Mouse (Mus musculus): Measurements from ENCODE around the gene Serpind1. TPM values are rescaled to one million over a fixed set of nuclear protein-coding genes. Genes with fewer than 3 reads are reported as not detected.

The Serpind1 gene
- total RNA-seq (2021): under 1 TPM; 0.60 to 0.92 TPM
- long read RNA-seq, experiment 1, partial matches to known transcripts: 1 of 1 reads
- long read RNA-seq, experiment 1, other reads (novel, unspliced or antisense): 0 of 1 reads
- long read RNA-seq, experiment 2, partial matches to known transcripts: 1 of 1 reads
- long read RNA-seq, experiment 2, other reads (novel, unspliced or antisense): 0 of 1 reads

DNA sequence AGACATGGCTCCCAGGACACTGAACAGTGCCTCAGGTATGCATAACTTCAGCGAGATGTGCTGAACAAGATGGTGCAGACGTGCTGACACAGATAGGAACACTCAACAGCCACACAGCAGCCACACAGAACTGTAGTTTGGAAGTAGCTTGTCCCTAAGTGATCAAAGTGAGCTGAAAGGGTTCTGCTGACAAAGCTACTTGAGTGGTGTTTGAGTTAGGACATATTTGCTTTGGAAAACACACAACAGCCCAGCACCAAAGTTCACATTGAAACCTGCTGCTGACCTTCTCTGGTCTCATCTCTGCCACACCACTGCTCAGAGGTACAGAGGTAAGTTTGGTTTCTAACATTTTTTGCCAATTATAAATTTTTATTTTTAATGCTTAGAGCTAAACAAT, at the start of gene Serpind1:
Gene Serpind1, plus strand, starts transcription at position 256 of the 400 bp plus-strand sequence.
- DNase-seq (ENCODE audit: low spot score in 2 of 2): no peak

- no peak for DNase-seq (ENCODE audit: low spot score in 2 of 2)
These were observed 48.0 kb upstream of the Serpind1 start for GRCm38 (mm10) chr16:17283151-17283550.

DNA sequence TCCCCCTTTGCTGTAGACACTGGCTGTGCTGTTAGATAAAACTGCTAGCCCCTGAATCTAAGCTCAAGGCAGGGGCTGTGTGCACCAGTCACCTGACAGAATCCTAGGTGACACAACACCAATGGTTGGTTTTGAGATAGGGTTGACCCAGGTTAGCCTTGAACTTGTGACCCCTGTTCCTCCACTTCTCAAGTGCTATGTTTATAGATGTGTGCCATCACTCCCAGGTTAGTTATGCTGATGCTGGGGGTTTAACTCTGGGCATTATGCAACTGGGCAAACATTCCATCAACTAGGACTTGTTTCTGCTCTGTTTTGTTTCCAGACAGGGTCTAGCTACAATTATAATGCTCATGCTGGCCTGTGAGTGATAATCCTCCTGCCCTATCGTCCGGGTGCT, 44.1 kb upstream of the Serpind1 start:
- DNase-seq (ENCODE audit: low spot score in 2 of 2): no peak

GRCm38 (mm10) chr16:17291016-17291415, 40.2 kb upstream of the Serpind1 start:
- DNase-seq (ENCODE audit: low spot score in 2 of 2): no peak

GRCm38 (mm10) chr16:17292751-17293150, 38.4 kb upstream of the Serpind1 start:
- peak in 1 of 2 experiments; percentile 52 for DNase-seq (ENCODE audit: low spot score in 2 of 2)

- DNase-seq (ENCODE audit: low spot score in 2 of 2): no peak
These were observed 30.4 kb upstream of the Serpind1 start for GRCm38 (mm10) chr16:17300818-17301217.

DNA sequence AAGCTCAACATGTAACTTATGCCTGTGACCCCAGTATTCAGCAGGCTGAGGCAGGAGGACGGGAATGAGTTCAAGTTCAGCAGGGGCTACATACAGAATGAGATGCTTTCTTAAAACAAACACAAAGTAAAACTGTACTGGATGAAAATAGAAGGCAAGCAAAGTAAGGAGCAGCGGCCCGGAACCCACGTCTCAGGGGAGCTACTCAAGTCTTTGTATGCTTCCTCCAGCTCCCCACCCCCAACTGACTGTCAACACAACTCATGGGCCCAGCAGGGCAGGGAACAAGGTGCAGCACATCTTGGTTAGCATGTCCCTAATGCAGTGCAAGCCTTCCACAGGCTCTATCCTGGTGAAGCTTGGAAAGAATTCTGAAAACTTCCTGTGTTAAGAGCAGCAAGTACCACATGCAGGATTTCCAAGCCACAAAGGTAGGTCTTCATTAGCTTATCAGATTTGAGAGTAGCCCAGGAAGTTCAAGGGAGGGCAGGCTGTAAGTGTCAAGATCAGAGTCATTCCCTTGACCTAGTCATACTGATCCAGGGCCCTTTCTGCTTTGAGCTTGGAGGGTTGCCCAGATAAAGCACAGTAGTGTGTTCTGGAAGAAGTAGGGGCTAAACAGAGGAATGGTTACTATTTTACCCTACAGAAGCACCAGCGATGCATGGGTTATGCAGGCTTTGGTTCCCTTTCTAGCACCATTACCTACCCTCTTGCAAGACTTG, 27.5 kb upstream of the Serpind1 start:
- no peak for DNase-seq (ENCODE audit: low spot score in 2 of 2)

DNA sequence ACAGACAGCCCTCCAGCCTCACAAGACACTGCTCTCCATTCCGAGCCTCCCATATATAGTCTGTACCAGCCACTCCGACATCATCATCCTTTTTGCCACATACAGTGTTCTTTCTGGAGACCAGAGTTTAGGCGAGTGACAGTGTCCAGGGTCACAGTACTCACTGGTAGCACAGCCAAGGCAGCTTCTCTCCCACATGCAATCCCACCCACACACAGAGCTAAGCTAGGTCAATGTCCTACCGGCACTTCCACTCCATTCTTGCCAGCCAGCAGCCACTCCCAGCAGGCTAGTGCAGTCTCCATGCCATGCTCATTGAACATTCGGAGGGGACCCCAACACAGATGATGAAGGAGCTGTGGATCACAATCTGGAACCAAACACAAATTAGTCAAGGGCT, 23.7 kb upstream of the Serpind1 start:
- DNase-seq (ENCODE audit: low spot score in 2 of 2): no peak

DNA sequence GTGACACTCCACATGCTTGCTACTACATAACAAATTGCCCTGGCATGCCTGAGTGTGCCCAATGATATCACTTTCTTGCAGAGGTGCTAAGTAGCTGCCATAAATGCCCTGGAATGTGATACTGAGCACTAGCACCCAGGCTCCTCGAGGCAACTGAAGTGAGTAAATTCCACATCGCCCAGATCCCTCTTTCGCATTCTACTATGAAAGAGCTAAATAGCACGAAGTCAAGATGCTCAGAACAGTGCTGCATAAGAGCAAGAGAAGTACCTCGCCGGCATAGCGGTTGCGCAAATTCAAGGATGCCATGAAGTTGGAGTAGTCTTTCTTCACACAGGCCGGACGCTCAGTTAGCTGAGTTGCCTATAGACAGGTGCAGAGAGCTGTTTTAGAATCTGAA, 22.1 kb upstream of the Serpind1 start:
- DNase-seq (ENCODE audit: low spot score in 2 of 2): no peak

- no peak for DNase-seq (ENCODE audit: low spot score in 2 of 2)
These were observed 18.6 kb upstream of the Serpind1 start for GRCm38 (mm10) chr16:17312531-17312930.

GRCm38 (mm10) chr16:17316554-17316953, 14.6 kb upstream of the Serpind1 start:
- DNase-seq (ENCODE audit: low spot score in 2 of 2): no peak

- no peak for DNase-seq (ENCODE audit: low spot score in 2 of 2)
These were observed 9.7 kb upstream of the Serpind1 start for GRCm38 (mm10) chr16:17321481-17321880.

GRCm38 (mm10) chr16:17324745-17325144, 6.4 kb upstream of the Serpind1 start:
- DNase-seq (ENCODE audit: low spot score in 2 of 2): no peak

GRCm38 (mm10) chr16:17326064-17326463, 5.1 kb upstream of the Serpind1 start:
- peak in 1 of 2 experiments; percentile 13 for DNase-seq (ENCODE audit: low spot score in 2 of 2)

GRCm38 (mm10) chr16:17329848-17330570, 1.2 kb upstream of the Serpind1 start:
- DNase-seq (ENCODE audit: low spot score in 2 of 2): no peak

DNA sequence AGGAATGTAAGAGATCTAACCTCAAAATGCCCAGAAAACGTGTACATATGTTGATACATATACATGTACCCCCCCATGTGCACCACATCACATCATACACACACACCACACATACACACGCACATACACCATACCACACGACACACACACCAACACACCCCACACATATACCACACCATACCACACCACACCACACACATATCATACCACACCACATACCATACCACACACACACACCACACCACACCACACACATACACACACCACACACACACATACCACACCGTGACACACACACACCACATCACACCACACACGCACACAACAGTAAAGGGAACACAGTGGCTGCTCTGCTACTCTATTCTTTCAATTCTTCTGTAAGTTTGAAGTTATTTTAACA, 684 bp downstream of the Serpind1 start:
- no peak for DNase-seq (ENCODE audit: low spot score in 2 of 2)

DNA sequence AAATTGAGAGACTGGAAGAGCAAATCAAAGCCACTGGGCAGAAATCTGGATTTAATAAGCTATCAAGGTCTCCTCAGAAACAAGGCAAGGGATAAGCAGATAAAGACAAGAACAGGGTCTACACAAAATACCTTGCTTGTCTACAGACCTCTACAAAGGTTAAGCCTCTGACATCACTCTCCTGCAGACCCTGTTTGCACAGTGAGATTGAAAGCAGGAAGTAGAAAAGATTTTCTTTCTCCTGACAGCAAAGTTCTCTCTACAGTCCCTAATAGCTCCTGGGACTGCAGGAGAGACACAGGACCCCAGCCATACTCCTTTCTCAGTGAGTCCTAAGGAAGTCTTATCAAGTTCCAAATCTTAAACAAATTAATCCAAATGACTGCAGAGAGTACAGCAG, 3.4 kb downstream of the Serpind1 start:
- DNase-seq (ENCODE audit: low spot score in 2 of 2): no peak

GRCm38 (mm10) chr16:17336089-17336488, 4.9 kb downstream of the Serpind1 start:
- DNase-seq (ENCODE audit: low spot score in 2 of 2): no peak

DNA sequence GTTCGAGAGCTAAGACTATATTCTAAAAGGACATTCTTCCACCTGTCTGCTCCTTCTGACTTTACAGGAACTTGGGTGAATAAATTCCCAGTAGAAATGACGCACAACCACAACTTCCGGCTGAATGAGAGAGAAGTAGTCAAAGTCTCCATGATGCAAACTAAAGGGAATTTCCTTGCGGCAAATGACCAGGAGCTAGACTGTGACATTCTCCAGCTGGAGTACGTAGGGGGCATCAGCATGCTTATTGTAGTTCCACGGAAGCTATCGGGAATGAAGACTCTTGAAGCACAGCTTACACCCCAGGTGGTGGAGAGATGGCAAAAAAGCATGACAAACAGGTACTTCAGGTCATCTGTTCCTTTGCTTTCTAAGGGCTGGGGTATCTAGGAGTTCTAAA, 8.5 kb downstream of the Serpind1 start:
- DNase-seq (ENCODE audit: low spot score in 2 of 2): no peak

- no peak for DNase-seq (ENCODE audit: low spot score in 2 of 2)
These were observed 9.5 kb downstream of the Serpind1 start for GRCm38 (mm10) chr16:17340705-17341104.

GRCm38 (mm10) chr16:17341847-17342246, 10.7 kb downstream of the Serpind1 start:
- DNase-seq (ENCODE audit: low spot score in 2 of 2): no peak

- no peak for DNase-seq (ENCODE audit: low spot score in 2 of 2)
These were observed 14.1 kb downstream of the Serpind1 start for GRCm38 (mm10) chr16:17345141-17345812.
